Mouse (Mus musculus) thymus, postnatal 36 days (tissue): Measurements from ENCODE around the gene Tmem52.

ENCODE experiments used
- DNase-seq, 2 experiments: peaks; one replicate each; pipeline ENCODE4 v3.0.0; 2022; ENCODE audit warnings: mixed read lengths in 2 of 2

Tmem52 gene

GRCm38 (mm10) chr4:155514810-155515209 lies 45.9 kb downstream of the Tmem52 start:
- DNase-seq: no peak

GRCm38 (mm10) chr4:155517948-155518517 lies 49.1 kb downstream of the Tmem52 start:
- no peak for DNase-seq
